Mouse (Mus musculus) thymus, adult 2 months (tissue): ENCODE data around the gene Gm20388. TPM values are rescaled to one million over a fixed set of nuclear protein-coding genes. Genes with fewer than 3 reads are reported as not detected.

Experiments
- DNase-seq: peaks from one replicate; pipeline ENCODE4 v3.0.0; 2021
- H3K27ac ChIP-seq: fragments of 200-500 bp; 2 replicates; pipeline ENCODE4 v1.5.1; 2012; ENCODE audit warnings: low read length, control low read depth; ENCODE audit not compliant: control insufficient read depth, insufficient read depth
- H3K27me3 ChIP-seq: fragments of 200-500 bp; 2 replicates; pipeline ENCODE4 v1.6.1; 2012; ENCODE audit warnings: mild to moderate bottlenecking, low read length, moderate library complexity, mixed read lengths; ENCODE audit not compliant: control insufficient read depth, insufficient read depth
- H3K36me3 ChIP-seq: fragments of 200-500 bp; 2 replicates; pipeline ENCODE4 v1.6.1; 2012; ENCODE audit warnings: mild to moderate bottlenecking, low read length, moderate library complexity; ENCODE audit not compliant: control insufficient read depth, insufficient read depth
- H3K4me1 ChIP-seq: fragments of 200-500 bp; replicated peaks from 2 replicates; pipeline ENCODE4 v1.6.1; 2012; ENCODE audit warnings: low read length; ENCODE audit not compliant: control insufficient read depth, insufficient read depth
- H3K4me3 ChIP-seq: fragments of 200-500 bp; 2 replicates; pipeline ENCODE4 v1.5.1; 2012; ENCODE audit warnings: mild to moderate bottlenecking, low read length, control low read depth, moderate library complexity; ENCODE audit not compliant: control insufficient read depth, insufficient read depth
- CTCF ChIP-seq: fragments of 200-500 bp; IDR thresholded peaks from 2 replicates; pipeline ENCODE4 v1.5.1; 2012; ENCODE audit warnings: mild to moderate bottlenecking, control low read depth, low read length, moderate library complexity, borderline replicate concordance; ENCODE audit not compliant: control insufficient read depth, poor library complexity, insufficient read depth; ENCODE audit errors: extremely low read depth
- POLR2A ChIP-seq: fragments of 200-500 bp; IDR thresholded peaks from 2 replicates; pipeline ENCODE4 v1.6.1; 2012; ENCODE audit warnings: mild to moderate bottlenecking, low read length, control low read depth, moderate library complexity; ENCODE audit not compliant: control insufficient read depth, poor library complexity, insufficient read depth; ENCODE audit errors: extremely low read depth
- WGBS: fragments of 180-500 bp; shearing (Covaris S2); methylation state at CpG from one replicate; pipeline ENCODE4 v1.1.7; 2018; 5-methylcytosine and 5-hydroxymethylcytosine counted together
- polyA plus RNA-seq: library from polyadenylated mRNA; depleted of rRNA; stranded (reverse); fragments of >200 nt; gene quantifications from 2 replicates; pipeline ENCODE4 v1.2.3, GENCODE M21; 2012

The Gm20388 gene
- polyA plus RNA-seq, 1 experiment: 103 TPM

DNA sequence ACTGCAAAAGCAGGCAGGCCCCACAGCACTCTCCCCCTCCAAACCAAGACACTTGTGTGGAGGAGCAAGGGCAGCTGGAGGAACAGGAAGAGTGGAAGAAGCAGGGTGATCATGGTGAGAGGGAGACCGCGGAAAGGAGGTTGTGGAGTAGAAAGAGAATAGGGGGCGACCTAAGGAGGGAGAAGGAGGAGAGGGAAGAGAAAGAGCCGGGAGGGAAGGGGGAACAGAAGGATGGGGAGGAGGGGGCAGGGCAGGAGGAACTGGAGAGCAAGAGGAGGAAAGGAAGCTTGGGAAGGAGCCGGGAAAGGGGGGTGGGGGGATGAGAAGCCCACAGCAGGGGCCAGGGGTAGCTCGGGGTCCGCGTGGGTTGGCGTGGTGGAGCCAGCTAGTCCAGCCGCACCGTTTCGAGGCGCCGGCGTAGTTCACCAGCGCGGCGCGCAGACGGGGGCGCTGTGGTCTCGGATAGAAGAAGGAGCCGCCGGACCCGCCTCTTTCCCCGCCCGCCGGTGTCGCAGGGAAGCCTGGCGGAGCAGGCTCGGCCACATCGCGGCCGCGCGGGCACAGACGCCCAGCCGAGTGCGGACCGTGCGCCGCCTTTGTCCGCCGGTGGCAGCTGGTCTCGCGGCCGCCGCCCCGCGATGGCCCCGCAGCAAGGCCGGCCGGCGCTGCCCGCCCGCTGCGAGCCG, 3742.8 kb downstream of the Gm20388 start, which contains the start of gene Rhou:
Gene Rhou, plus strand, starts transcription at position 622 of the 686 bp plus-strand sequence.
- TF ChIP-seq POLR2A (no peak), CTCF (no peak)
- peaks cover 8% of the 10 kb centered on the region for H3K27me3 ChIP-seq
- no peak within 1 kb of the TSS for H3K27ac ChIP-seq
- peak within 1 kb of the TSS; percentile 36 for H3K4me3 ChIP-seq
- no peaks in the 10 kb centered on the region; the same call in 1 of the 2 replicates for H3K4me1 ChIP-seq
- 5% methylated on average over 58 of the region's 58 CpGs for WGBS
- DNase-seq: peak; percentile 65
- H3K36me3 ChIP-seq: no peaks in the 10 kb centered on the region

DNA sequence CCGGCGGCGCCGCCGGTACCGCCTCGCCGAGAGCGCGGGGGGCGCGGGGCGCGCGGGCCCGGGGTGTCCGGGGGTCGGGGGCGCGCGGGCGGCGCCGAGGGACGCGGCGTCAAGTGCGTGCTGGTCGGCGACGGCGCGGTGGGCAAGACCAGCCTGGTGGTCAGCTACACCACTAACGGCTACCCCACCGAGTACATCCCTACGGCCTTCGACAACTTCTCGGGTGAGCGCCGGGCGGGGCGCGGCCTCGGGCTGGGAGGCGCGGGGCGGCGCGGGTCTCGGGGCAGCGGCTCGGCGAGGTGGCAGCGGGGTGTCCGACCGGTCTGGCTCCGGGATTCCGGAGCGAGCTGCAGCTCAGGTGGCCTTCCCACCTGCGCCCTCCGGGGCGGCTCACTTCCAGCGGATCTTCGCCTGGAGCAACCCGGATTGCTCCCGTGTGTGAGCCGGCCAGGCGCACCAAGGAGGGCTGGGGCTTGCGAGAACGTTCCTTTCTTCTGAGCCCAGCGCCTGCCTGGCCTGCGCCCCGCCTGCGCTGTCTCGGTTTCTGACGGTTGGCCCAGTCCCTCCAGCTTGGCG, 3743.4 kb downstream of the Gm20388 start:
- Histone ChIP-seq H3K4me3 (peak overlapping the region; percentile 33), H3K36me3 (no peaks in the 10 kb centered on the region), H3K27me3 (peaks cover 8% of the 10 kb centered on the region), H3K4me1 (no peaks in the 10 kb centered on the region; the same call in 1 of the 2 replicates), H3K27ac (no peak overlapping the region)
- TF ChIP-seq POLR2A (no peak), CTCF (no peak)
- WGBS: 6% methylated on average over 77 of the region's 77 CpGs
- DNase-seq: peak; percentile 3

DNA sequence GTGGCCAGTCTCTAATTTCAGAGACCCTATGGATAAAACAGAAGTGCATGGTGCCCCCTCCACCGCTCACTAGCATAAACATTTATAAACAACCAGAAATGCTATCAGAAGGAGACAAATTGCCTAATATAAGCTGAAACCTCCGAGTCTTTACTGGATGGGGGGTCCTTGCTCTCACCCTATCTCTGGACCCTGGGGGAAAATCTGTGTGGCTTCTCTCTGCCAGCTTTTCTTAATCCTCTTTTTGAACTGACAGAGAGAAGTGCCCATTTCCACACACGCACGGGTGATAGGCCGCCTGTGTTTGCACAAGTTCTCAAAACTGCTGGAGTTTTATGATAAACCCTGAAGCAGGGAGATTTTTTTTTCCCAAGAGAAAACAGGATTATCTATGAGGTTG, 3744.1 kb downstream of the Gm20388 start:
- DNase-seq: no peak
- H3K36me3 ChIP-seq: no peaks in the 10 kb centered on the region
- 67% methylated on average over 5 of the region's 5 CpGs for WGBS
- no peak overlapping the region for H3K27ac ChIP-seq
- no peak overlapping the region for H3K4me3 ChIP-seq
- H3K27me3 ChIP-seq: peaks cover 8% of the 10 kb centered on the region
- TF ChIP-seq CTCF: no peak
- TF ChIP-seq POLR2A: no peak
- no peaks in the 10 kb centered on the region; the same call in 1 of the 2 replicates for H3K4me1 ChIP-seq

DNA sequence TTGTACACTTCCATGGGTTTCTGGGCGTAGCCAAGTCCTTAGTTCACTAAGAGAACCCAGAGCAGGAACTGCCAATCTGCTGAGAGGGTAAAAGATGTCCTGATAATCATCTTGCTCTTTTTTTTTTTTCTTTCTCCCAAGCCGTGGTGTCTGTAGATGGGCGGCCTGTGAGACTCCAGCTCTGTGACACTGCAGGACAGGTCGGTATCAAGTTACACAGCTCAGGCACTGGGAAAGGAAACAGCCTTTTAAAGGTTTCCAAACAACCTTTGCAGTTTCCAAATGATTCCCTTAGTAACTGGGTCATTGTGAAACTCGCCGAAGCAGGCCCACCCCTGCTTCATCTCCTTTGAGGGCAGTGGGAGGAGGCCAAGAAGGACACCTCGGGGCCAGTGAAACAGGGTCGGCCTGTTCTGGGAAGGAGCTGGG, 3744.7 kb downstream of the Gm20388 start:
- TF ChIP-seq CTCF (no peak), POLR2A (no peak)
- H3K4me1 ChIP-seq: no peaks in the 10 kb centered on the region; the same call in 1 of the 2 replicates
- H3K36me3 ChIP-seq: no peaks in the 10 kb centered on the region
- 47% methylated on average over 8 of the region's 8 CpGs for WGBS
- H3K4me3 ChIP-seq: no peak overlapping the region
- H3K27ac ChIP-seq: no peak overlapping the region
- no peak for DNase-seq
- peaks cover 8% of the 10 kb centered on the region for H3K27me3 ChIP-seq

DNA sequence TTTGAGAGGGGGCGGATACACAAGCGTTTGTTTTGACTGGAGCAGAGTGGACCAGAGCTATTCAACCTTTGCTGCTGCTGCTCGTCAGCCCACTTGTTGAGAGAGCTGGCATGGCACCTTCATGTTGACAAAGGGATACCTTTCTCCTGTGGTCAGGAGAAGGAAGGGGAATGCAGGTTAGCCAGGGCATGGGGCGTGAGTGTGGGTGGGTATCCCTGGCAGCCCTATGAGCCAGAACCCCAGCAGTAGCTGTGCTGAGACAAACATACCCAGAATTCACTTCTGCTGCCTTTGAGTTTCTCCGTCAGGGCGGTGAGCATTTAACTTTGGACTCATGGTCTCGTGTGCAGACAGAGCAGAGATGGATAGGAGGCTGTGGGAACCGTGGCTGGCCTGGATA, 3747.2 kb downstream of the Gm20388 start:
- peaks cover 8% of the 10 kb centered on the region for H3K27me3 ChIP-seq
- no peak overlapping the region for H3K4me3 ChIP-seq
- no peak for TF ChIP-seq CTCF
- TF ChIP-seq POLR2A: no peak
- no peak for DNase-seq
- no peaks in the 10 kb centered on the region for H3K36me3 ChIP-seq
- no peaks in the 10 kb centered on the region; the same call in 1 of the 2 replicates for H3K4me1 ChIP-seq
- no peak overlapping the region for H3K27ac ChIP-seq
- whole genome bisulfite sequencing: 85% methylated on average over 8 of the region's 8 CpGs

DNA sequence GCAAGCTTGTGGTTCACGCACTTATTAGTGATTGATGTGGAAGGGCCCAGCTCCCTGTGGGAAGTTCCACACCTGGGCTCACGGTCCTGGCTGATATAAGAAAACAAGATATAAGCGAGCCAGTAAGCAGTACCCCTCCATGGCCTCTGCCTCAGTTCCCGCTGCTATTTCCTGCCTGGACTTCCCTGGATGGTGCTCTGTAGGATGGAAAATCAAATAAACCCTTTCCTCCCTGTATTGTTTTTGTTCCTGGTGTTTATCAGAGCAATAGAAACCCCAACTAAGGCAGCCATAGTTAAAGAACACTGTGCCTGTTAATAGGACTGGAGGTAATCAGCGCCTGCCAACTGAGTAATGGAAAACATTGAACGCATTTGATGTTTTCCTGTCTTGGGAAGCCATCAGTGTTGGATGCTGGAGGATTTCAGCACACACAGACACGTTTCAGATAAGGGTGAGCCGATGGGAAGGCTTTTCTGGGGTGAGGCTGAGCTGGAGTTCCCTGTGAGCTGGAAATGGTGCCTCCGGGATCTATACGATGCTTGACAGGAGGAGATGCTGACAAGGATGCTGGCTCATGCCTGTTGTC, 3748.9 kb downstream of the Gm20388 start:
- DNase-seq: no peak
- H3K27me3 ChIP-seq: no peaks in the 10 kb centered on the region; the same call in 1 of the 2 replicates
- no peaks in the 10 kb centered on the region for H3K4me1 ChIP-seq
- H3K27ac ChIP-seq: no peak overlapping the region
- no peak overlapping the region for H3K4me3 ChIP-seq
- TF ChIP-seq CTCF (no peak), POLR2A (no peak)
- WGBS: 79% methylated on average over 10 of the region's 10 CpGs
- H3K36me3 ChIP-seq: no peaks in the 10 kb centered on the region

DNA sequence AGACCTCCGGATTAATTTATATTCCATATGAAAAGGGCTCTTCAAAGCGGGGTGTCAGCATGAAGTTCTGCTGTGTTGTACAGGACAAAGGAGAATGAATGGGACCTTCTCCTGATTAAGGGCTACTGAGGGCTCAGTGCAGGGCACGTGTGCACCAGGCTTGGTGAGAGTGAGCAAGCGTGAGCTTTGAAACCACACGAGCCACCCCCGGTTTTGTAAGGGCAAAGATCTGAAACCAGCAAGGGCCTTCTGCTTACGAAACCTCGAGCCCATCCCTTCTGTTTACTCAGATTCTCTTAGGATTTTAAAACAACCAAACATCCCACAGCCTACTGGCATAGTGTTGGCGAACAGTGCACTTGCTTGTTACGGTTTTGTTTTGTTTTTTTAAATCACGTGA, 3750.9 kb downstream of the Gm20388 start:
- Histone ChIP-seq H3K27me3 (no peaks in the 10 kb centered on the region), H3K4me3 (no peak overlapping the region), H3K27ac (no peak overlapping the region), H3K36me3 (no peaks in the 10 kb centered on the region), H3K4me1 (no peaks in the 10 kb centered on the region)
- 78% methylated on average over 11 of the region's 11 CpGs for WGBS
- TF ChIP-seq POLR2A (no peak), CTCF (no peak)
- DNase-seq: no peak
